Mouse (Mus musculus): ENCODE measurements around the gene Zfp536. TPM values are rescaled to one million over a fixed set of nuclear protein-coding genes. Genes with fewer than 3 reads are reported as not detected.

Gene Zfp536
- 0.34 and 0.49 TPM in 2 replicates for polyA plus RNA-seq (2012; rRNA removed)

- Histone ChIP-seq H3K4me1 (replicated peaks; ENCODE audit: control insufficient read depth, insufficient read depth, low read length) (no peaks in the 10 kb centered on the region), H3K27ac (ENCODE audit: control insufficient read depth, insufficient read depth, low read length) (no peak within 1 kb of the TSS), H3K4me3 (ENCODE audit: control insufficient read depth, insufficient read depth, low read length) (no peak within 1 kb of the TSS), H3K27me3 (ENCODE audit: control insufficient read depth, insufficient read depth, low read length) (peaks cover 13% of the 10 kb centered on the region; the same call in 1 of the 2 replicates), H3K36me3 (ENCODE audit: control insufficient read depth, insufficient read depth, low read length) (no peaks in the 10 kb centered on the region)
- 5% methylated on average over 27 of the region's 27 CpGs for WGBS
- DNase-seq = no peak
- TF ChIP-seq POLR2A (IDR thresholded peaks at IDR 0.05; ENCODE audit: control insufficient read depth, extremely low read depth, insufficient read depth, low read length, poor library complexity) (no peak), CTCF (IDR thresholded peaks at IDR 0.05; ENCODE audit: borderline replicate concordance, control insufficient read depth, extremely low read depth, insufficient read depth, low read length, poor library complexity) (no peak)
Measured at GRCm38 (mm10) chr7:37773312-37773702, at the start of gene Zfp536. Gene Zfp536 (minus strand): TSS chr7:37773641.

- Histone ChIP-seq H3K27me3 (ENCODE audit: control insufficient read depth, insufficient read depth, low read length) (no peaks in the 10 kb centered on the region), H3K36me3 (ENCODE audit: control insufficient read depth, insufficient read depth, low read length) (no peaks in the 10 kb centered on the region), H3K4me1 (replicated peaks; ENCODE audit: control insufficient read depth, insufficient read depth, low read length) (no peaks in the 10 kb centered on the region), H3K27ac (ENCODE audit: control insufficient read depth, insufficient read depth, low read length) (no peak overlapping the region), H3K4me3 (ENCODE audit: control insufficient read depth, insufficient read depth, low read length) (no peak overlapping the region)
- WGBS = 81% methylated on average over 11 of the region's 11 CpGs
- DNase-seq = no peak
- TF ChIP-seq POLR2A (IDR thresholded peaks at IDR 0.05; ENCODE audit: control insufficient read depth, extremely low read depth, insufficient read depth, low read length, poor library complexity) (no peak), CTCF (IDR thresholded peaks at IDR 0.05; ENCODE audit: borderline replicate concordance, control insufficient read depth, extremely low read depth, insufficient read depth, low read length, poor library complexity) (no peak)
Measured at GRCm38 (mm10) chr7:37820670-37821301, 47.3 kb upstream of the Zfp536 start.

DNA sequence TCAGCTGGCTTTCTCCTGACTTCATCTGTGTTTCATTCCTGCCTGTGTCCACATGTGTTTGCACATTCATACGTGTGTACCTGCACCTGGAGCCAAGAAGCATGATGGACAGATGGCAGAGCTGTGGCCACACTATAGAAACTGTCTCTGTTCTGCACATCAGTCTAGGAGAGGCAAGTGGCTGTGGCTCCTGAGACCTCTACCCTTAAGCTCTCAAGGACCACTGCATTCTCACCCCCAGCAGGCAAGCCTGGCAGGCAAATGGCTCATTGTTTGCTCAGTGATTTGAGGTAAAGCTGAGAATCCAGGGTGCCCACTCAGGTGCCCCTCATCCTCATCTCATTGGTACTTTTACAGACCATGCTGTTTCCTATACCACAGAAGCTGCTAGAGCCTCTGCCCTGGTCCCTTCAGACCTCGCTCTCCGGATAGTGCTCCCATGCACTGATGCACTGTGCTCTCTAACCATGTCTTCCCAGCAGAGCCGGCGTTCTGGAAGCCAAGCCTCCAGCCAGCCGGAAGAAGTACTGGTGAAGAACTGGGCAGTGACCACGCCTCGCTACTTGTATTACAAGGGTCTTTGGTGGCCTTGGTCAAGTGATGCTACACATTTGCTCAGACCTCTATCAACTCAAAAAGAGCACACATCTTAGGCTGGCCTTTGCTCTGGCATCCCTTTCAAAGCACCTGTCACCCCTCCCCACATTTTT is 45.3 kb upstream of the Zfp536 start:
- no peak for DNase-seq
- 95% methylated on average over 8 of the region's 8 CpGs for WGBS
- TF ChIP-seq POLR2A (IDR thresholded peaks at IDR 0.05; ENCODE audit: control insufficient read depth, extremely low read depth, insufficient read depth, low read length, poor library complexity) (no peak), CTCF (IDR thresholded peaks at IDR 0.05; ENCODE audit: borderline replicate concordance, control insufficient read depth, extremely low read depth, insufficient read depth, low read length, poor library complexity) (no peak)
- no peak overlapping the region for H3K4me3 ChIP-seq (ENCODE audit: control insufficient read depth, insufficient read depth, low read length)
- no peak overlapping the region for H3K27ac ChIP-seq (ENCODE audit: control insufficient read depth, insufficient read depth, low read length)
- H3K36me3 ChIP-seq (ENCODE audit: control insufficient read depth, insufficient read depth, low read length) = no peaks in the 10 kb centered on the region
- H3K27me3 ChIP-seq (ENCODE audit: control insufficient read depth, insufficient read depth, low read length) = no peaks in the 10 kb centered on the region
- H3K4me1 ChIP-seq (replicated peaks; ENCODE audit: control insufficient read depth, insufficient read depth, low read length) = no peaks in the 10 kb centered on the region

- H3K36me3 ChIP-seq (ENCODE audit: control insufficient read depth, insufficient read depth, low read length) = no peaks in the 10 kb centered on the region
- TF ChIP-seq CTCF (IDR thresholded peaks at IDR 0.05; ENCODE audit: borderline replicate concordance, control insufficient read depth, extremely low read depth, insufficient read depth, low read length, poor library complexity) = no peak
- H3K27me3 ChIP-seq (ENCODE audit: control insufficient read depth, insufficient read depth, low read length) = no peaks in the 10 kb centered on the region
- DNase-seq = no peak
- no peak overlapping the region for H3K27ac ChIP-seq (ENCODE audit: control insufficient read depth, insufficient read depth, low read length)
- 89% methylated on average over 7 of the region's 7 CpGs for WGBS
- no peak overlapping the region for H3K4me3 ChIP-seq (ENCODE audit: control insufficient read depth, insufficient read depth, low read length)
- H3K4me1 ChIP-seq (replicated peaks; ENCODE audit: control insufficient read depth, insufficient read depth, low read length) = no peaks in the 10 kb centered on the region
Measured at GRCm38 (mm10) chr7:37816901-37817300, 43.5 kb upstream of the Zfp536 start.

DNA sequence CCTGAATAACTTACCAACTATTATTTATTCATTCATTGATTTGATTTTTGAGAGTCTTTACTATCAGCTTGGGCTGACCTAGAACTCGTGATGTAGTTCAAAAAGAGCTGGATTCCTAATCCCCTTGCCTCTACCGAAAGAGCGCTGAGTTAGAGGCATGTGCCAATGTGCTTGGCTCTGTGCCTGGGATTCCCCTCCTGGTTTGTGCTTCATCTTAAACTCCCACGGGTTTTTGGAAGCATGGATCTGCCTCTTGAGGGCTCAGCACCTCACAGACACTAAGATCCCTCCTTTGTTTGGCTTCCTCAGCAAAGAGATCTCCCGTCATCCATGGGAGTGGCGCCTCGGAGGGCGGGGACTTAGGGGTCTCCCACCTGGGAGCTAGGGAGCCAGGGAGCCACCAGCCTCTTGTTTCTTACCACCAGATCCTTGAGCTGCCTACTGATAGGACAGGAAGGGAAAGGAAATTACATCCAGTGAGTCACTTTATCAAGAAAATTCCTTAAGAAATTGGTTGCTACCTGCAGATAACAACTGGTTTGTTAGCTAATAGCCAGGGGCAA is 41.5 kb upstream of the Zfp536 start:
- no peak overlapping the region for H3K4me3 ChIP-seq (ENCODE audit: control insufficient read depth, insufficient read depth, low read length)
- 70% methylated on average over 8 of the region's 8 CpGs for WGBS
- TF ChIP-seq POLR2A (IDR thresholded peaks at IDR 0.05; ENCODE audit: control insufficient read depth, extremely low read depth, insufficient read depth, low read length, poor library complexity) = no peak
- no peak for TF ChIP-seq CTCF (IDR thresholded peaks at IDR 0.05; ENCODE audit: borderline replicate concordance, control insufficient read depth, extremely low read depth, insufficient read depth, low read length, poor library complexity)
- H3K27ac ChIP-seq (ENCODE audit: control insufficient read depth, insufficient read depth, low read length) = no peak overlapping the region
- no peak for DNase-seq
- no peaks in the 10 kb centered on the region for H3K4me1 ChIP-seq (replicated peaks; ENCODE audit: control insufficient read depth, insufficient read depth, low read length)
- no peaks in the 10 kb centered on the region for H3K36me3 ChIP-seq (ENCODE audit: control insufficient read depth, insufficient read depth, low read length)
- no peaks in the 10 kb centered on the region for H3K27me3 ChIP-seq (ENCODE audit: control insufficient read depth, insufficient read depth, low read length)

DNA sequence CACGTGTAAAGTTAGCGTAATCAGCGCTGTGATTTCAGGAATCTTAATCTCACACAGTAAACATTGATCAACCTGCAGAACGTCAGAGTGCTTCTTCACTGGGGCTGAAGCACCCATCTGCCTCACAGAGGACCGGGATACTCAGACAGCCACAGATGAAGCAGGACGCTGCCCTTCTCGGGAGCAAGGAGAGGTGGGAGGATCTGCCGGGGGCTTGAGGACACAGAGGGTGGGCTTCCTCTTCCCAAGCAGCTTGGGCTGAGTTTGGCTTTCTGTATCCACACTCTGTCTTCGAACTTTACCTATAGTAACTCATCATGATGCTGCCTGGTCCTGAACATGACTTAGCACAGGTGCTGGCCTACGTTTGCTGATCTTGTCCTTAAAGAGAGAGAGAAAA is 40.2 kb upstream of the Zfp536 start:
- Histone ChIP-seq H3K27ac (ENCODE audit: control insufficient read depth, insufficient read depth, low read length) (no peak overlapping the region), H3K4me1 (replicated peaks; ENCODE audit: control insufficient read depth, insufficient read depth, low read length) (no peaks in the 10 kb centered on the region), H3K27me3 (ENCODE audit: control insufficient read depth, insufficient read depth, low read length) (no peaks in the 10 kb centered on the region), H3K36me3 (ENCODE audit: control insufficient read depth, insufficient read depth, low read length) (no peaks in the 10 kb centered on the region), H3K4me3 (ENCODE audit: control insufficient read depth, insufficient read depth, low read length) (no peak overlapping the region)
- WGBS = 84% methylated on average over 10 of the region's 10 CpGs
- TF ChIP-seq CTCF (IDR thresholded peaks at IDR 0.05; ENCODE audit: borderline replicate concordance, control insufficient read depth, extremely low read depth, insufficient read depth, low read length, poor library complexity) = no peak
- TF ChIP-seq POLR2A (IDR thresholded peaks at IDR 0.05; ENCODE audit: control insufficient read depth, extremely low read depth, insufficient read depth, low read length, poor library complexity) = no peak
- no peak for DNase-seq

Measured in thymus, adult 2 months (tissue).